Mouse (Mus musculus) kidney, embryonic 15.5 days (tissue): ENCODE results near the gene Chdh. TPM values are rescaled to one million over a fixed set of nuclear protein-coding genes. Genes with fewer than 3 reads are reported as not detected.

ENCODE experiments used
- ATAC-seq: fragments of 200-750 bp; cut with Nextera tagmentation; replicated peaks from 2 replicates; pipeline ENCODE4 v1.8.0; 2017; ENCODE audit warnings: moderate TSS enrichment; ENCODE audit not compliant: low FRiP score
- H3K27ac ChIP-seq: fragments of 300-500 bp; sonication (generic); 2 replicates; pipeline ENCODE4 v1.5.1; 2015; ENCODE audit warnings: mild to moderate bottlenecking, inconsistent platforms
- H3K27me3 ChIP-seq: fragments of 300-500 bp; sonication (generic); 2 replicates; pipeline ENCODE4 v1.6.1; 2015; ENCODE audit warnings: inconsistent platforms
- H3K36me3 ChIP-seq: fragments of 300-500 bp; sonication (generic); 2 replicates; pipeline ENCODE4 v1.6.1; 2015; ENCODE audit warnings: inconsistent platforms
- H3K4me1 ChIP-seq: fragments of 300-500 bp; sonication (generic); 2 replicates; pipeline ENCODE4 v1.6.1; 2015; ENCODE audit warnings: inconsistent platforms
- H3K4me2 ChIP-seq: fragments of 300-500 bp; sonication (generic); 2 replicates; pipeline ENCODE4 v1.6.1; 2015; ENCODE audit warnings: moderate library complexity, mild to moderate bottlenecking, inconsistent platforms
- H3K4me3 ChIP-seq: fragments of 300-500 bp; sonication (generic); replicated peaks from 2 replicates; pipeline ENCODE4 v1.5.1; 2015; ENCODE audit warnings: mild to moderate bottlenecking, inconsistent platforms
- H3K9ac ChIP-seq: fragments of 300-500 bp; sonication (generic); 2 replicates; pipeline ENCODE4 v1.6.1; 2015; ENCODE audit warnings: mild to moderate bottlenecking, inconsistent platforms
- H3K9me3 ChIP-seq: fragments of 300-500 bp; sonication (generic); replicated peaks from 2 replicates; pipeline ENCODE4 v1.6.1; 2016; ENCODE audit warnings: inconsistent platforms
- WGBS: fragments of 180-500 bp; shearing (Covaris S2); methylation state at CpG from one replicate; pipeline ENCODE4 v1.1.7; 2015; ENCODE audit warnings: mixed read lengths; 5-methylcytosine and 5-hydroxymethylcytosine counted together
- polyA plus RNA-seq: library from polyadenylated mRNA; unstranded; fragments of >200 nt; fragmentation: Nextera tagmentation; extraction: Ambion mirVana; gene quantifications from 2 replicates; pipeline ENCODE4 v1.2.1, GENCODE M21; 2015

Gene Chdh
- polyA plus RNA-seq, 1 experiment from 2014 or later: 1.4 TPM

DNA sequence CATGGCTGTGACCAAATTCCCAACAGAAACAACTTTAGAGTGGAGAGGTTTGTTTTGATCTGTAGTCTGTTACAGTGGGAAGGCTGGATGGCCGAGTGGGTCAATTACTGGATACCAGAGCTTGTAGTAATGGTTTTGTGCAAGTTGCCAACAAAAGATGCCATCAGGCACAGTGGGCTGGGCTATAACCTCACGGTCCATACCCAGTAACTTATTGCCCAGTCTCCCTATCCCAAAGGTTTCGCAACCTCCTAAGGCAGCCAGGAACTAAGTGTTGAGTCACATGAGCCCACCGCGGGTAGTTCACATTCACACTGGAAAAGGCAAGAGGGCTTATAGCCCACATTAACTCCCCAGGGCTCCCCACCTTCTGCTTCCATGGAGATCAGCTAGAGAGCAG lies 7.8 kb downstream of the Chdh start:
- no peak overlapping the region for H3K4me3 ChIP-seq
- no peaks in the 10 kb centered on the region for H3K36me3 ChIP-seq
- WGBS: 79% methylated on average over 5 of the region's 5 CpGs
- H3K9me3 ChIP-seq: no peaks in the 10 kb centered on the region
- H3K27me3 ChIP-seq: no peaks in the 10 kb centered on the region
- no peak overlapping the region for H3K27ac ChIP-seq
- H3K4me1 ChIP-seq: peaks cover 9% of the 10 kb centered on the region; the same call in 1 of the 2 replicates
- H3K9ac ChIP-seq: no peak overlapping the region
- no peak overlapping the region for H3K4me2 ChIP-seq
- ATAC-seq: no peak

DNA sequence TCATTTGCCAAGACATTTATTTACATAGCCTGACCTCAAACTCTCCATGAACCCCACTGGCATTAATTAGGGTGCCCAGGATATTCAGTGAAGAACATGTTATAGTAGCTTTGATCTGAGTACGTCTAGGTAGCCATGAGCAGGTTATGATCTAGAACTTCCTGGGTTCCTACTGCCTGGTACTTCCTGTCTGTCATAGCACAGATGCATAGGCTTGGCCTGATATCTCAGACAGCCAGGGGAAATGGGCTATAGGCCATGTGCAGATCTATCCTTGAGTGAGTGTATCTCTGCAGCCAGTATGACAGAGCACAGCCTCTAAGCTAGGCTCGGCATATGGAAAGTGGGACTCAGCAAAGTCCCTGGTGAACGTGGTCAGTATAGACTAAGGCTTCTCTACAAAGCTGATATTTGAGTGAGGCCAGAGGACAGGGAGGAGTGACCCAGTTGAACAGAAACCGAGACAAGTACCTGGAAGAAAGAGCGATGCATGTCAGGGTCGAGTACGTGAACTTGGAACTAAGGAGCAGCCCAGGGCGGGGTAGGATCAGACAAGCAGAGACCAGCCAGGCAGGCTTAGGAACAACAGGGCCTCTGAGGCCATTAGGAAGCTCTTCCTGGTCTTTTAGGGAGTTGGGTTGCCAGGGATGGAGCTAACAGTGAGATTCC lies 9.1 kb downstream of the Chdh start:
- WGBS: 85% methylated on average over 8 of the region's 8 CpGs
- no peaks in the 10 kb centered on the region for H3K36me3 ChIP-seq
- no peak overlapping the region for H3K9ac ChIP-seq
- peaks cover 6% of the 10 kb centered on the region; the same call in 1 of the 2 replicates for H3K4me1 ChIP-seq
- no peak for ATAC-seq
- H3K4me3 ChIP-seq: no peak overlapping the region
- H3K9me3 ChIP-seq: no peaks in the 10 kb centered on the region
- no peak overlapping the region for H3K4me2 ChIP-seq
- no peaks in the 10 kb centered on the region for H3K27me3 ChIP-seq
- H3K27ac ChIP-seq: no peak overlapping the region

DNA sequence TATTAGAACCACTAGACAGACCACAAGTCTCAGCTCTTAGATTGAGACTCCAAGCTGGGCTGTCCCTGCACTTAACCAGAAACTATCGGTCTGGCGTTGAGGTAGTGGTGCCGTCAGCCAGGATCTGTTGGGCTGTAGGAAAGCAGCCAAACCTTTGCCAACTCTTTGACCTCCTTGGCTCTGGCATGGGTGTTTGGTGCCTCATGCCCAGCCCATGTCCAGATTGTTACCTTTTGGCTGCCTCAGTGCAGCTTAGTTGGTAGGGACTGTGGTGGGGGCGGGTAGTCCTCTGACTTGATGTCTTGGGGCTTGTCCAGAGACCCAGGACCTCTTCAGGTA lies 9.6 kb downstream of the Chdh start:
- ATAC-seq: no peak
- H3K27me3 ChIP-seq: no peaks in the 10 kb centered on the region
- H3K27ac ChIP-seq: no peak overlapping the region
- no peak overlapping the region for H3K4me3 ChIP-seq
- 89% methylated on average over 4 of the region's 4 CpGs for WGBS
- H3K4me2 ChIP-seq: no peak overlapping the region
- H3K36me3 ChIP-seq: no peaks in the 10 kb centered on the region
- H3K4me1 ChIP-seq: peaks cover 6% of the 10 kb centered on the region; the same call in 1 of the 2 replicates
- no peak overlapping the region for H3K9ac ChIP-seq
- H3K9me3 ChIP-seq: no peaks in the 10 kb centered on the region

DNA sequence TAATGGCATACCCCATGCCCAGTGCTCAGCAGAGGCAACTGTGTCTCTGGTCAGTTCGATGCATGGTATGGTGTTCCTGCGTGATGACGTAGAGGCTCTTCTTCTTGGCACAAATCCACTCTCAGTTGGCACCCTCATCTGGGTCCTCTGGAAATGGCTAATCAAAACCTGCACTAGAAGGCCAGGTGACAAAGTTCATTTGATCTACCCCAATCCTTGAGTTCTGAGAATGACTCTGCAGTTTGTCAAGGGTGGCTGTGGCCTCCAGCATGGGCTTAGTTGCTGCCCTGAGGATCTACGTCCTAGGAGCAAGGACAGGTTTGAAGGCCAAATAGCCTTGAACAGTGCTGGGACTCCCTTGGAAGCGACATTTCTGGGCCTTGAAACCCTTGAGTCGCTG lies 10.0 kb downstream of the Chdh start:
- no peaks in the 10 kb centered on the region for H3K9me3 ChIP-seq
- no peak overlapping the region for H3K4me2 ChIP-seq
- no peak for ATAC-seq
- 94% methylated on average over 6 of the region's 6 CpGs for WGBS
- no peak overlapping the region for H3K9ac ChIP-seq
- H3K27me3 ChIP-seq: no peaks in the 10 kb centered on the region
- no peak overlapping the region for H3K27ac ChIP-seq
- peaks cover 6% of the 10 kb centered on the region; the same call in 1 of the 2 replicates for H3K4me1 ChIP-seq
- no peak overlapping the region for H3K4me3 ChIP-seq
- H3K36me3 ChIP-seq: no peaks in the 10 kb centered on the region

DNA sequence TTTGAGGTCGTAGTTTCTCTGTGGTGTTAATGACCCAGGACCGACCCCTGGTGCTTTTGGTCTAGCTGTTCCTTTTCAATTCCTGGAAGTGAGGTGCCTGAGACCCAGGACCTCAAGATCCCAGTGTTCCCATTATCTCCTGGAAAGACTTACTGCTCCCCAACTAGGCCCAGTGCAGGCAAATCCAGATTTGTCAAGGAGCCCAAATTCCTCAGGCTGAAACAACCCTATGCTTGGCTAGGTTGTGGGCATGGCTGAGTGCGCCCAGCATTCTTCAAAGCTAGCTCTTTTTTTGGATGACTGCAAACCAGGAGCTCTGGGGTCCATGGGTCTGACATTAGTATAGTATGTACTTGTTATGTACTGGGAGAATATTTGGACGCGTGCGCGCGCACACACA lies 10.6 kb downstream of the Chdh start:
- Histone ChIP-seq H3K9me3 (no peaks in the 10 kb centered on the region), H3K4me1 (peaks cover 6% of the 10 kb centered on the region; the same call in 1 of the 2 replicates), H3K4me3 (no peak overlapping the region), H3K9ac (no peak overlapping the region), H3K36me3 (no peaks in the 10 kb centered on the region), H3K27me3 (no peaks in the 10 kb centered on the region), H3K27ac (no peak overlapping the region), H3K4me2 (no peak overlapping the region)
- no peak for ATAC-seq
- 87% methylated on average over 8 of the region's 8 CpGs for WGBS

DNA sequence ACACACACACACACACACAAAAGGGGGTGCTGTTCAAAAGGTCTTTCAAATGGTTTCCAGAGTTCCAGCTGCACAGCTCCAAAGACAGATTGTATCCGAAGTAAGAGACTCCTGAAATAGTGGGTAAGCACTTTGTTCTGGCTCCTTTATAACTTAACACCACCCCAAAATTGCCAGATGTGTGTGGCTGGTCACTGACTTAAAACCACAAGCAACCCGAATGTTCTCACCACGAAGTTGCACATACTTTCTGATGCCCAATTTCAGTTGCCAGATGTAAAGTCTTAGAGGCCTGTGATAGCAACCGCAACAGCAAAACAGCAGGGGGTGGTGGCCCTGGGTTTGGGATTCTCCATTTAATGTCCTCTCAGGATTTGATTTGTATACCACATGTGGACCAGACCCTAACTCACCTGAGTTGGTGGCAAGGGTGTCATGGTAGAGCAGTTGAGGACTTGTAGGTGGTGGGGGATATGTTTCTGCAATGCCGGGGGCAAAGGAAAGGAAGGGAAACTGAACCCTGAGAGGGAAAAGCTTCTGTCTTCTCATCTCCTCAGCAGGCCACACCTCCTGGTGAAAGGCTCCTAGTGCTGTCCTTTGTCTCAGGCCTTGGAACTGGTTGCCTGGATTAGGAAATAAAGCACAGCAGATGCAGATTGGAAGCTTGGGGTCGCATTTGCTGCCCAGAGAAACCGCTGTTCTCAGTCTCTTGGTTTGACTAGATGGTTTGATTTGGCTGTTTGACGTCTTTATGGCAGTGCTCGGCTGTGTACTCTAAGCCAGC lies 11.2 kb downstream of the Chdh start:
- Histone ChIP-seq H3K27ac (no peak overlapping the region), H3K4me2 (no peak overlapping the region), H3K4me3 (no peak overlapping the region), H3K9me3 (no peaks in the 10 kb centered on the region), H3K36me3 (no peaks in the 10 kb centered on the region), H3K27me3 (no peaks in the 10 kb centered on the region), H3K4me1 (peaks cover 6% of the 10 kb centered on the region; the same call in 1 of the 2 replicates), H3K9ac (no peak overlapping the region)
- ATAC-seq: no peak
- WGBS: 45% methylated on average over 9 of the region's 9 CpGs

DNA sequence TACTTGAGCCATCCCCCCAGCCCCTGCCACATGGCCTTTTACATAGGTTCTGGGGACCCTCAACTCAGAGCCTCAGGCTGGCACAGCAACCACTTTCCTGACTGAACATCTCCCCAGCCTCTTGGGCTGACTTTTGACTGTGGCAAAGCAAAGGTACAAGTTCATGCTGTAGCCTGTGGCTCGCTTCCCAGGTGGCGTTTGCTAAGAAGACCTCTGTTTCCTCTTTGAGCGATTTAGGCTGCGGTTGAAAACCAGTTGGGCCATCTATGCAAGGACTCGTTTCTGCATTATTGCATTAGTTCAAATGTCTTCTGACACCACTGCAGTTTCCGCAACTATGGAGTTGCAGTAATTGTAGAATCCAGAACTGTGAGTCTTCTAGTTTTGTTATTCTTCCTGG lies 13.6 kb downstream of the Chdh start:
- no peaks in the 10 kb centered on the region for H3K27me3 ChIP-seq
- H3K4me1 ChIP-seq: peaks cover 6% of the 10 kb centered on the region; the same call in 1 of the 2 replicates
- H3K27ac ChIP-seq: no peak overlapping the region
- H3K9ac ChIP-seq: no peak overlapping the region
- 92% methylated on average over 6 of the region's 6 CpGs for WGBS
- H3K9me3 ChIP-seq: no peaks in the 10 kb centered on the region
- H3K4me2 ChIP-seq: no peak overlapping the region
- ATAC-seq: no peak
- H3K36me3 ChIP-seq: no peaks in the 10 kb centered on the region
- no peak overlapping the region for H3K4me3 ChIP-seq

DNA sequence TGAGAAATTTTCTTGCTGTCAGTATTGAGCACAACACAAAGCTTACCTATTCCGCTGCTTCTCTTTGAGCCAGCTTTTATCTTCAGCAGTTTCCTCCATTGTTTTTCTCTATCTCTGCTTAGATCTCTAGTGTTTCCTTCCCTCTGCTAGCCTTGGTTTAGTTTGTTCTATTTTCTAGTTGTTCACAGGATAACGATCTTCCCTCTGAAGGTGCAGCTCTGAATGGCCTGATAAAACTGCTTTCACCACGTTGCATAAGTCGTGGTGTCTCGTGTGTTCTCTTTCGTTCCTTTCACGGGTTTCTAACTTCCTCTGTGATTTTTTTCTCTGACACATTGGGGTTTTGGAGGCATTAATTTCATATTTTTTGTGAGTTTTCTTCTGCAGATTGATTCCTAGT lies 15.6 kb downstream of the Chdh start:
- no peak for ATAC-seq
- Histone ChIP-seq H3K9me3 (no peaks in the 10 kb centered on the region), H3K9ac (no peak overlapping the region), H3K4me1 (peaks cover 6% of the 10 kb centered on the region; the same call in 1 of the 2 replicates), H3K36me3 (no peaks in the 10 kb centered on the region), H3K4me3 (no peak overlapping the region), H3K27me3 (no peaks in the 10 kb centered on the region), H3K4me2 (no peak overlapping the region), H3K27ac (no peak overlapping the region)
- WGBS: 53% methylated on average over 7 of the region's 7 CpGs

DNA sequence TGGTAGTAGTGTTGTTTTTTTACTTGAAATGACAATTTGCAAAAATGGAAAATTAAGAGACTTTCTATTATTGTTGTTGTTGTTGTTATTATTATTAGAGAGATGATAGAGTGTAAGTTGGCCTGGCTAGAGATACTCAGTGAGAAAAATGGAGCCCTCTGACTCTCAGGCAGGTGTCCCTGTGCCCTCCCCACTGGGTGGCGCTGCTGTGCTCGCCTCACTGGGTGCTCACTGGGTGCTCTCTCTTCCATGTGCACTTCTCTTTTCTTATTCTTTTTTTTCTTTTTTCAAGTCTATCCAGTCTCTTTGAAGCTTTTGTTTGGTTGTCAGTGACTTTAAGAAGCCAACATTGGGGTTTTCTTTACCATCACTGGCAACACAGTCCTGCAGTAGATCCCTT lies 18.6 kb downstream of the Chdh start:
- Histone ChIP-seq H3K27me3 (no peaks in the 10 kb centered on the region), H3K36me3 (no peaks in the 10 kb centered on the region), H3K9me3 (no peaks in the 10 kb centered on the region), H3K4me2 (no peak overlapping the region), H3K9ac (no peak overlapping the region), H3K4me3 (no peak overlapping the region), H3K4me1 (no peaks in the 10 kb centered on the region), H3K27ac (no peak overlapping the region)
- ATAC-seq: no peak
- WGBS: 45% methylated on average over 2 of the region's 2 CpGs

DNA sequence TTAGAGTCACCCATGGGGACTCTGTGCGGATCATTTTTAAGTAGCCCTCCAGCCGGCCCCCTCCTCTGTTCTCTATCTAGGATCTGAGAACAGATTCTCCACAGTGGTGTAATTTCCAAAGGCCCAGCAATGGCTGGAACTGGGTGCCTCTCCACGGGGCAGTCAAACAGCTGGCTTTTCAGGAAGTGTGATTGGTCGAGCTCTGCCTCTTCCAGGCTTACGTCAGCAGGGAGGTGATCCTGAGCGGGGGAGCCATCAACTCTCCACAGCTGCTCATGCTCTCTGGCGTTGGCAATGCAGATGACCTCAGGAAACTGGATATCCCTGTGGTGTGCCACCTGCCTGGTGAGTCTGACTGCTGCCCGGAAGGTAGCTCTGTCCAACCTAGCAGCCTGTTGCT lies 24.6 kb downstream of the Chdh start:
- Histone ChIP-seq H3K4me3 (no peak overlapping the region), H3K4me2 (no peak overlapping the region), H3K9me3 (no peaks in the 10 kb centered on the region), H3K27me3 (no peaks in the 10 kb centered on the region), H3K4me1 (no peaks in the 10 kb centered on the region), H3K27ac (no peak overlapping the region), H3K9ac (no peak overlapping the region), H3K36me3 (no peaks in the 10 kb centered on the region)
- no peak for ATAC-seq
- WGBS: 49% methylated on average over 8 of the region's 8 CpGs

DNA sequence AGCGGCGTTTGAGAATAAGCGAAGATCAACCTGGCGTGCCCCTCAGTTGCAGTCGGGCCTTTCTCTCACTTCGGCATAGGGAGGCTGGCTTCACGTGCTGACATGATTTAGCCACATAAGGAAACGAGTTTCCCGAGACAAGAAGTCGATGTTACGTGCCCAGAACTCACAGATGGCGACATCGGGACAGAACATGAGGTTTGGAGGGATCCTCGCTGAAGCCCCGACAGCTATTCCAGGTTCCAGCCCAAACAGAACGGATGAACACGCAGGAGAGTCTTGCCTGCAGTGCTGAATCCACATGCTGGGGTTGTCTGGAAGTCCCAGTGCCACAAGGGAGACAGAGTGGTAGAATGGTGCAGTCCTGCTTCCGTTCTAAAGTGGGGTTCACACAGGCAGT lies 29.6 kb downstream of the Chdh start:
- no peaks in the 10 kb centered on the region for H3K27me3 ChIP-seq
- H3K9ac ChIP-seq: no peak overlapping the region
- no peak overlapping the region for H3K4me2 ChIP-seq
- H3K36me3 ChIP-seq: no peaks in the 10 kb centered on the region
- 83% methylated on average over 18 of the region's 18 CpGs for WGBS
- H3K4me1 ChIP-seq: no peaks in the 10 kb centered on the region
- no peak overlapping the region for H3K4me3 ChIP-seq
- no peak overlapping the region for H3K27ac ChIP-seq
- no peaks in the 10 kb centered on the region for H3K9me3 ChIP-seq
- no peak for ATAC-seq

DNA sequence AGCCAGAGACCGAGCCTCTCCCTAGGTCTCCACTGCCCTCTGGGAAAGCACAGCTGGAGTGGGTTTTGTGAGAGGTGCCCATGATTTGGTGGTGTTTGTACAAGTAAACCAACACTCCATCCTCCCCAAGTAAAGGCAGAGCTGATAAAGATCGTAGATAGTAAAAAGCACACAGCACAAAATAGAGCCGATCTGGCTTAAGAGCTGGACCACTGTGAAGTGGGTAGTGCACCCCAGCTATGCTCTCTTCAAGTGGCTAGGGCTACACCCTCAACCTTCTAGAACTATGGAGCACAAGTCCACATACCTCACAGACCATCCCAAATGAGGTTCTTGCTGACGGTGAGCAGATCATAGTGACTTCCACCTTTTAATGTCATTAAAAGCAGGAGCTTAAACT lies 30.6 kb downstream of the Chdh start:
- Histone ChIP-seq H3K9me3 (no peaks in the 10 kb centered on the region), H3K9ac (no peak overlapping the region), H3K27ac (no peak overlapping the region), H3K36me3 (no peaks in the 10 kb centered on the region), H3K4me3 (no peak overlapping the region), H3K27me3 (no peaks in the 10 kb centered on the region), H3K4me2 (no peak overlapping the region), H3K4me1 (no peaks in the 10 kb centered on the region)
- WGBS: 68% methylated on average over 4 of the region's 4 CpGs
- no peak for ATAC-seq
